Mouse (Mus musculus): ENCODE measurements at regions not wholly inside any gene's neighbourhood (a gene's known extent, or its start where the extent isn't known, plus 50 kb on each side); places are given as distances from the start of the nearest gene placed in this dataset.

DNA sequence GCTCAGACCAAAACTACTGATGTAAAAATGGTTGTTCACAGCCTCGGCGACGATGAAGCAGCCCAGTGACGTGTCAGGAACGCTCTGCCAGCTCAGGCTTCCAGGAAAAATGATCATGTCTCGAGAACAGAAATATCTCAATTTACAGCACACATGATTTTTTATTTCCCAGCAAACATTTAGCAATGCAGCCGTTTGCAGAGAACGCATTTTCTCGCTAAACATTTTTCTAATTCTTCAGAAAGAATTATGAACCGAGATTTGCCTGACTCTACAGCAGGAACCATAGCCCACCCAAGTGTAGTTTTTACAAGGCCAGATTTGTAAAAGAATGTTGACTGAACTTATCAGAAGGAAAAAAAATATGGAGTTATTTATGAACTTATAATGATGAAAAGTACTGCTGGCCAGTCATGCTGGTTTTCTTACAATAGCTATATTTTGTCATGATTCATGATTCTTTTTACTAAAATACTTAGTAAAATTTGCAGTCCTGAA lies 380.4 kb downstream of the Etnk1 start:
- TF ChIP-seq CTCF (IDR thresholded peaks at IDR 0.05; ENCODE audit: low read depth), result no peak
- no peak for TF ChIP-seq EP300 (IDR thresholded peaks at IDR 0.05; ENCODE audit: low read depth)

Data from liver, postnatal 0 days (tissue).